21 mouse cellular contexts compared by ENCODE assay signal in the genomic region with DNA sequence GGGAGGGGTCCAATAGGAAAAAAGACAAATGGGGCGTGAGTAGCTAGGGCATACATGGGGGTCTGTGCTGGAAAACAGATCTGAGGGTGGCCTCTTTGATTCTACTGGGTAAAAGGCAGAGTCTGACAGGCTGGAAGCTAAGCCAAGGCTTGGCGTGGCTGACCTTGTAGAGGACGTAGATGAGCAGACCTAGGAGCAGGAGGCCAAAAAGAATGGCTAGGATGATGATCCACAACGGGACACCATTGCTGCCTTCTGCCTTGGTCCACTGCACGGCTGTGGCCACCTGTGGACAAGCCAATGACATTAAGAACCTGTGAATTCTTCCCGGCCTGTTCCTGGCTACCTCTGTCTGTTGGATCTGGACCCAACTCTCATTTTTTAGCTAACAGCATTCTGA. TPM values are rescaled to one million over a fixed set of nuclear protein-coding genes. Genes with fewer than 3 reads are reported as not detected.
DNase-seq lines count a peak whose midpoint lies in the region; ATAC-seq and TF ChIP-seq lines count a peak whose summit lies in the region.
"Had no signal": no experiment of that assay in that cellular context is flagged by ENCODE, and none has a peak within 500 bp of the region (broad histone marks: within the 10 kb centered on the region; RNA-seq: fewer than 3 reads in every experiment).

No protein-coding gene starts in this region.

- H3K36me3 ChIP-seq in myocyte (ENCODE audit: control insufficient read depth, insufficient read depth) = peaks cover 74% of the 10 kb centered on the region
- peaks cover 70% of the 10 kb centered on the region for H3K36me3 ChIP-seq in liver, embryonic 12.5 days

- H3K27ac ChIP-seq in liver, embryonic 12.5 days = no peak overlapping the region

- no peaks in the 10 kb centered on the region for H3K27me3 ChIP-seq in myocyte (ENCODE audit: control insufficient read depth, insufficient read depth, insufficient read length)
- H3K27me3 ChIP-seq in liver, embryonic 12.5 days (replicated peaks) = peaks cover 14% of the 10 kb centered on the region
- H3K27me3 ChIP-seq: Patski had no signal

- intact Hi-C loops in heart, postnatal 10 days (cut with DNase I) = no loop called here

- H3ac ChIP-seq in myocyte (ENCODE audit: control insufficient read depth, insufficient read length) = no peak overlapping the region

- no peaks in the 10 kb centered on the region for H3K79me2 ChIP-seq in myocyte (ENCODE audit: control insufficient read depth, insufficient read depth)

- H3K9ac ChIP-seq in liver, embryonic 12.5 days = no peak overlapping the region

- peaks cover 10% of the 10 kb centered on the region for H3K4me1 ChIP-seq in liver, embryonic 12.5 days

- WGBS in liver, embryonic 12.5 days (ENCODE audit: insufficient replicate concordance) = 75% methylated on average over 6 of the region's 6 CpGs

- H3K9me3 ChIP-seq in liver, embryonic 12.5 days (replicated peaks) = no peaks in the 10 kb centered on the region
- H3K9me3 ChIP-seq: G1E had no signal

- H3K4me2 ChIP-seq in myocyte (ENCODE audit: low read depth) = no peak overlapping the region
- no peak overlapping the region for H3K4me2 ChIP-seq in liver, embryonic 12.5 days

- no peak for ATAC-seq in liver, embryonic 12.5 days
- ATAC-seq: activated CD4-positive, CD25-positive, alpha-beta regulatory T cell, adult 4 months; CD4-positive, CD25-positive, alpha-beta regulatory T cell, adult 4 months; Patski had no signal

- DNase-seq in heart, adult 11 months = peak; percentile 86
- DNase-seq in heart, postnatal 10 days = no peak
- DNase-seq: adrenal gland, adult 8-10 months; adrenal gland, postnatal 10 days; adrenal gland, postnatal 14 days; adrenal gland, postnatal 25 days; adrenal gland, postnatal 36 days; B cell, adult 2 months; cerebellum, adult 11 months; cerebellum, adult 11-12 months; cerebellum, adult 18-20 months had no signal

- H3K4me3 ChIP-seq in myocyte = no peak overlapping the region
- no peak overlapping the region for H3K4me3 ChIP-seq in liver, embryonic 12.5 days

- no peak for TF ChIP-seq POLR2A in myocyte (IDR thresholded peaks at IDR 0.05; ENCODE audit: insufficient read length, low read depth)

TF ChIP-seq in myocyte, 11 proteins besides CTCF, POLR2A, EP300 and RAD21:
- no peak for TF ChIP-seq MYOD1 (IDR thresholded peaks at IDR 0.05; ENCODE audit: control insufficient read depth in 1 of 3, insufficient read length in 2 of 3, low read depth in 2 of 3)
- peak; percentile 78 for TF ChIP-seq POLR2AphosphoS2 (IDR thresholded peaks at IDR 0.05; ENCODE audit: insufficient read length, low read depth)
- TF ChIP-seq TCF12 (IDR thresholded peaks at IDR 0.05; ENCODE audit: insufficient read depth, poor library complexity, severe bottlenecking) = no peak
- no peak for TF ChIP-seq REST (IDR thresholded peaks at IDR 0.05; ENCODE audit: insufficient read depth, insufficient read length)
- no peak for TF ChIP-seq USF1 (IDR thresholded peaks at IDR 0.05; ENCODE audit: low read depth)
- TF ChIP-seq CEBPB (IDR thresholded peaks at IDR 0.05; ENCODE audit: insufficient read depth, poor library complexity, severe bottlenecking) = no peak
- TF ChIP-seq E2F4 (IDR thresholded peaks at IDR 0.05; ENCODE audit: insufficient read depth) = no peak

RNA-seq across cellular contexts. Expression of gene Zfp385a, which starts 5.9 kb away (rescaled TPM):
- total RNA-seq in heart, postnatal 10 days (2021) = 10 to 100 TPM; 24.3 to 26.2 TPM
- polyA plus RNA-seq in myocyte (2012; fragmentation: generic; extraction: Trizol) = 35.6 TPM
- polyA plus RNA-seq in liver, embryonic 12.5 days (2016; fragmentation: Nextera tagmentation; extraction: Ambion mirVana) = 7.7 and 8.2 TPM in 2 replicates
- polyA plus RNA-seq: activated CD4-positive, CD25-positive, alpha-beta regulatory T cell, adult 4 months; CD4-positive, CD25-positive, alpha-beta regulatory T cell, adult 4 months had no signal

RNA-seq across cellular contexts. Expression of gene Itga5, which starts 20.8 kb away (rescaled TPM):
- 100 to 1,000 TPM in 1 of 2 experiments, 10 to 100 TPM in 1; 89.4 to 101 TPM for total RNA-seq in heart, postnatal 10 days (2021)
- 162 TPM for polyA plus RNA-seq in myocyte (2012; fragmentation: generic; extraction: Trizol)
- 21.8 and 23.2 TPM in 2 replicates for polyA plus RNA-seq in liver, embryonic 12.5 days (2016; fragmentation: Nextera tagmentation; extraction: Ambion mirVana)

RNA-seq across cellular contexts. Expression of gene Gpr84, which starts 35.4 kb away (rescaled TPM):
- not detected for total RNA-seq in heart, postnatal 10 days (2021)
- 0.05 TPM for polyA plus RNA-seq in myocyte (2012; fragmentation: generic; extraction: Trizol)
- 0.75 and 0.78 TPM in 2 replicates for polyA plus RNA-seq in liver, embryonic 12.5 days (2016; fragmentation: Nextera tagmentation; extraction: Ambion mirVana)
- total RNA-seq: adrenal gland, adult 18-20 months; adrenal gland, adult 2 months; adrenal gland, adult 8-10 months; adrenal gland, postnatal 10 days; adrenal gland, postnatal 14 days; adrenal gland, postnatal 25 days; adrenal gland, postnatal 36 days; adrenal gland, postnatal 4 days; G1E had no signal
- polyA plus RNA-seq: activated CD4-positive, CD25-positive, alpha-beta regulatory T cell, adult 4 months; C2C12; CD4-positive, CD25-positive, alpha-beta regulatory T cell, adult 4 months; G1E; Patski had no signal
